Mouse (Mus musculus) heart, postnatal 4 days (tissue): ENCODE measurements around the gene Bmpr1a. TPM values are rescaled to one million over a fixed set of nuclear protein-coding genes. Genes with fewer than 3 reads are reported as not detected.
A peak's percentile ranks its signal among the peaks of the same experiment; 100 is the strongest.

Experiments
- DNase-seq: peaks from one replicate; pipeline ENCODE4 v3.0.0; 2021
- total RNA-seq, 2 experiments: library from RNA; stranded (reverse); gene quantifications; 2 replicates each; pipeline ENCODE4 v1.2.3; 2021

The Bmpr1a gene
- total RNA-seq, 2 experiments from 2014 or later = 107 to 115 TPM

GRCm38 (mm10) chr14:34504377-34504776 lies 1.2 kb upstream of the Bmpr1a start:
- DNase-seq = no peak

- no peak for DNase-seq
These were observed 618 bp upstream of the Bmpr1a start for GRCm38 (mm10) chr14:34503759-34504158.

- DNase-seq = peak; percentile 90
These were observed 441 bp downstream of the Bmpr1a start for GRCm38 (mm10) chr14:34502475-34503324.

- peak; percentile 49 for DNase-seq
These were observed 1.2 kb downstream of the Bmpr1a start for GRCm38 (mm10) chr14:34501804-34502474.

- no peak for DNase-seq
These were observed 1.7 kb downstream of the Bmpr1a start for GRCm38 (mm10) chr14:34501447-34501803.

- no peak for DNase-seq
These were observed 2.8 kb downstream of the Bmpr1a start for GRCm38 (mm10) chr14:34500309-34500708.

GRCm38 (mm10) chr14:34499664-34500063 lies 3.5 kb downstream of the Bmpr1a start:
- DNase-seq = no peak

GRCm38 (mm10) chr14:34497346-34497745 lies 5.8 kb downstream of the Bmpr1a start:
- no peak for DNase-seq

GRCm38 (mm10) chr14:34493682-34494081 lies 9.5 kb downstream of the Bmpr1a start:
- no peak for DNase-seq

GRCm38 (mm10) chr14:34492688-34493087 lies 10.5 kb downstream of the Bmpr1a start:
- no peak for DNase-seq

GRCm38 (mm10) chr14:34490965-34491364 lies 12.2 kb downstream of the Bmpr1a start:
- no peak for DNase-seq

- DNase-seq = no peak
These were observed 13.2 kb downstream of the Bmpr1a start for GRCm38 (mm10) chr14:34489928-34490327.

GRCm38 (mm10) chr14:34486169-34486568 lies 17.0 kb downstream of the Bmpr1a start:
- no peak for DNase-seq

- no peak for DNase-seq
These were observed 19.4 kb downstream of the Bmpr1a start for GRCm38 (mm10) chr14:34483469-34484341.

- no peak for DNase-seq
These were observed 31.6 kb downstream of the Bmpr1a start for GRCm38 (mm10) chr14:34471591-34471990.

- DNase-seq = no peak
These were observed 36.9 kb downstream of the Bmpr1a start for GRCm38 (mm10) chr14:34466291-34466690.

- no peak for DNase-seq
These were observed 43.8 kb downstream of the Bmpr1a start for GRCm38 (mm10) chr14:34459386-34459785.

GRCm38 (mm10) chr14:34458880-34459279 lies 44.3 kb downstream of the Bmpr1a start:
- peak; percentile 55 for DNase-seq

- no peak for DNase-seq
These were observed 48.9 kb downstream of the Bmpr1a start for GRCm38 (mm10) chr14:34454282-34454681.

GRCm38 (mm10) chr14:34453648-34454047 lies 49.5 kb downstream of the Bmpr1a start:
- no peak for DNase-seq

GRCm38 (mm10) chr14:34451872-34452271 lies 51.3 kb downstream of the Bmpr1a start:
- DNase-seq = no peak

- DNase-seq = no peak
These were observed 52.7 kb downstream of the Bmpr1a start for GRCm38 (mm10) chr14:34450451-34450850.

- no peak for DNase-seq
These were observed 53.3 kb downstream of the Bmpr1a start for GRCm38 (mm10) chr14:34449807-34450206.
